Mouse (Mus musculus) lung, postnatal 0 days (tissue): ENCODE results near the gene Gnat3. TPM values are rescaled to one million over a fixed set of nuclear protein-coding genes. Genes with fewer than 3 reads are reported as not detected.

Experiments
- ATAC-seq: fragments of 200-750 bp; cut with Nextera tagmentation; 2 replicates; pipeline ENCODE4 v1.8.0; 2017; ENCODE audit warnings: moderate library complexity
- DNase-seq: peaks from one replicate; pipeline ENCODE4 v3.0.0-alpha.2; 2016; ENCODE audit warnings: low spot score
- H3K27ac ChIP-seq: fragments of 300-500 bp; sonication (generic); 2 replicates; pipeline ENCODE4 v1.5.1; 2014; ENCODE audit warnings: antibody characterized with exemption, mild to moderate bottlenecking, low read length, mixed read lengths
- H3K27me3 ChIP-seq: fragments of 300-500 bp; sonication (generic); replicated peaks from 2 replicates; pipeline ENCODE4 v1.6.1; 2014; ENCODE audit warnings: low read length, mixed read lengths; ENCODE audit not compliant: insufficient read depth
- H3K36me3 ChIP-seq: fragments of 300-500 bp; sonication (generic); 2 replicates; pipeline ENCODE4 v1.6.1; 2014; ENCODE audit warnings: low read length, mixed read lengths; ENCODE audit not compliant: insufficient read depth
- H3K4me1 ChIP-seq: fragments of 300-500 bp; sonication (generic); 2 replicates; pipeline ENCODE4 v1.6.1; 2014; ENCODE audit warnings: antibody characterized with exemption, low read depth, low read length, mixed read lengths; ENCODE audit not compliant: insufficient read depth
- H3K4me2 ChIP-seq: fragments of 300-500 bp; sonication (generic); replicated peaks from 2 replicates; pipeline ENCODE4 v1.6.1; 2014; ENCODE audit warnings: low read depth, mild to moderate bottlenecking, low read length, moderate library complexity, mixed read lengths
- H3K4me3 ChIP-seq: fragments of 300-500 bp; sonication (generic); 2 replicates; pipeline ENCODE4 v1.5.1; 2014; ENCODE audit warnings: low read depth, low read length
- H3K9ac ChIP-seq: fragments of 300-500 bp; sonication (generic); replicated peaks from 2 replicates; pipeline ENCODE4 v1.6.1; 2014; ENCODE audit warnings: low read depth, mild to moderate bottlenecking
- H3K9me3 ChIP-seq: fragments of 300-500 bp; sonication (generic); 2 replicates; pipeline ENCODE4 v1.6.1; 2016; ENCODE audit warnings: low read length, mixed read lengths
- CTCF ChIP-seq: IDR thresholded peaks from 2 replicates; pipeline ENCODE4 v1.5.1; 2016; ENCODE audit warnings: antibody characterized with exemption, mild to moderate bottlenecking
- EP300 ChIP-seq: IDR thresholded peaks from 2 replicates; pipeline ENCODE4 v1.6.1; 2016; ENCODE audit warnings: antibody characterized with exemption, mild to moderate bottlenecking, control low read depth
- WGBS: fragments of 180-500 bp; shearing (Covaris S2); extraction: QIAGEN DNeasy Blood & Tissue Kit; methylation state at CpG from one replicate; pipeline ENCODE4 v1.1.7; 2014; 5-methylcytosine and 5-hydroxymethylcytosine counted together
- polyA plus RNA-seq: library from polyadenylated mRNA; unstranded; fragments of >200 nt; fragmentation: Nextera tagmentation; extraction: Ambion mirVana; gene quantifications from 2 replicates; pipeline ENCODE4 v1.2.1, GENCODE M21; 2015

Gene Gnat3
- polyA plus RNA-seq, 1 experiment from 2014 or later = 0.19 TPM

DNA sequence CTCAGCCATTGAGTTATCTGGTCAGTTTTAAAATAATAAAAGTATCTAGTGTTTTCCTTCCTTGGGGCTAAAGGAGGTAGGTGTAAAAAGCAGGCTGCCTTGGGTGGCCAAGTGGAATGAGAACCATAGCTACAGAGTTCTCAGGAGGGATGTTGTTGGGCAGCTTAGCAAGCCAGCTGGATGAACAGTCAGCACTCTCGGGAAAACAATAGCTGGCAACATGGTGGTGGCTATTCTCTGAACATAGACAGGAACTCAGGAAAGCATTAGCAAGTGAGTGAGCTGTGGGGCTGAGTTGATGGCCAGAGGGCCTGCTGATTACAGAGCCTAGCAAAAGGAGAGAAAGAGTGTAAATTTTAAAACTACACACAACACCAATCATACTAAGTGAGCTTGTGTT, 27.8 kb upstream of the Gnat3 start:
- 50% methylated on average over 1 of the region's 1 CpGs for WGBS
- ATAC-seq = no peak
- no peaks in the 10 kb centered on the region for H3K27me3 ChIP-seq
- H3K4me3 ChIP-seq = no peak overlapping the region
- no peak for DNase-seq
- H3K36me3 ChIP-seq = no peaks in the 10 kb centered on the region
- no peaks in the 10 kb centered on the region for H3K9me3 ChIP-seq
- no peak overlapping the region for H3K27ac ChIP-seq
- no peak overlapping the region for H3K9ac ChIP-seq
- no peaks in the 10 kb centered on the region for H3K4me1 ChIP-seq
- H3K4me2 ChIP-seq = no peak overlapping the region
- TF ChIP-seq EP300 (no peak), CTCF (no peak)

DNA sequence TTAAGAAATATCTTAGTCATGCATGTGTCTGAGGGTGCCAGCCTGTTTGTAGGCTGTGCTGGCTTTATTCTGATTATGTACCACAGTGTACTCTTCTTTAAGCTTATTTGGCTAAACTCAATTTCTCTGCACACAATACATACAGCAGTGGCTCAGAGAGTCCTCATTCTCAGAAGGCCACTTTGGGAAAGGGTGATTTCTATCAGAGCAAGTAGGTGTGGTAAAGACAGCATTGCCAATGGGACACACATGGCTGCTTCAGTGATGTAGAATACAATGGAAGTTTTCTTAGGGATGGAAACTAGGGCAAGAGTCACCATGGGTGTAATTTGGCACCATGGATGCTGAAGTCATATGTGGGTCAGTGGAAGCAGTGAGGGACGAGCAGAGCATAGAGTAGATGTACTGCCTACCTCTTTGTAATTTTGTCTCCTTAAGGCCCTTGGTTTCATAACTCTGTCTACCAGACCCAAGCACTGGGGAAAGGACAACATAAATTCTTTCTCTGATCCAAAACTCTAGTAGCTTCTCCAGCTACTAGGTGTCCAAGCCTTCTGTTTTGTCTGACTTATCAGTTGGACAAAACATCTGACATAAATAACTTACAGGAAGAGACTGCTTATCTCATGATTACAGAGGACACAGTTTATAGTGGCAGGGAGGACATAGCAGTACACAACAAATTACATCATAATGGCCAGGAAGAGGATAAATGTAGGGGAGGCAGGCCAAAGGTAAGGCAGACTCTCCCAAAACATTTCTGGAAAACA, 24.0 kb upstream of the Gnat3 start:
- H3K36me3 ChIP-seq = no peaks in the 10 kb centered on the region
- WGBS = 45% methylated on average over 1 of the region's 1 CpGs
- no peaks in the 10 kb centered on the region for H3K27me3 ChIP-seq
- peak; percentile 92 for ATAC-seq
- no peak overlapping the region for H3K9ac ChIP-seq
- no peak overlapping the region for H3K4me3 ChIP-seq
- no peak overlapping the region for H3K4me2 ChIP-seq
- H3K4me1 ChIP-seq = no peaks in the 10 kb centered on the region
- H3K9me3 ChIP-seq = no peaks in the 10 kb centered on the region
- peak; percentile 59 for DNase-seq
- TF ChIP-seq EP300 (peak; percentile 99), CTCF (no peak)
- peak overlapping the region; percentile 60 for H3K27ac ChIP-seq

DNA sequence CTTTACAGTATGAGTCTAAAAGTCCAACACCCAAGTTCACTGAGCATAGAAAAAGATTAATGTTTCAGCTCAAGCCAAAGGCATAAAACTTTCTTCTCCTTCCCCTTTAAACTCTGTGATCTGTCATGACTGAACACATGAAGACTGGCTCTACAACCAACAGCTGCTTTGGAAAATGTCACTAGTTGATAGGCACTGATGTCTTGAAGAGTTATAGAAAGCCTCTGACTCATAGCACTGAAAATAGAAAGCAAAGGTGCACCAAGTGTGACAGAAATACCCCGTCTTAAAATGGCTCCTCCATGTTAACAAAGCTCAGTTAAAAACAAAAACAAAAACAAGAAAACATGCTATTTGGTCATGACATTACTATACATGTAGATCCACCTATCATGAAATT, 5.9 kb upstream of the Gnat3 start:
- H3K27ac ChIP-seq = no peak overlapping the region
- H3K27me3 ChIP-seq = no peaks in the 10 kb centered on the region
- no peaks in the 10 kb centered on the region for H3K4me1 ChIP-seq
- TF ChIP-seq CTCF = no peak
- no peak for TF ChIP-seq EP300
- no peaks in the 10 kb centered on the region for H3K36me3 ChIP-seq
- no peaks in the 10 kb centered on the region for H3K9me3 ChIP-seq
- DNase-seq = no peak
- ATAC-seq = no peak
- no peak overlapping the region for H3K4me2 ChIP-seq
- H3K9ac ChIP-seq = no peak overlapping the region
- WGBS = 79% methylated on average over 1 of the region's 1 CpGs
- H3K4me3 ChIP-seq = no peak overlapping the region

DNA sequence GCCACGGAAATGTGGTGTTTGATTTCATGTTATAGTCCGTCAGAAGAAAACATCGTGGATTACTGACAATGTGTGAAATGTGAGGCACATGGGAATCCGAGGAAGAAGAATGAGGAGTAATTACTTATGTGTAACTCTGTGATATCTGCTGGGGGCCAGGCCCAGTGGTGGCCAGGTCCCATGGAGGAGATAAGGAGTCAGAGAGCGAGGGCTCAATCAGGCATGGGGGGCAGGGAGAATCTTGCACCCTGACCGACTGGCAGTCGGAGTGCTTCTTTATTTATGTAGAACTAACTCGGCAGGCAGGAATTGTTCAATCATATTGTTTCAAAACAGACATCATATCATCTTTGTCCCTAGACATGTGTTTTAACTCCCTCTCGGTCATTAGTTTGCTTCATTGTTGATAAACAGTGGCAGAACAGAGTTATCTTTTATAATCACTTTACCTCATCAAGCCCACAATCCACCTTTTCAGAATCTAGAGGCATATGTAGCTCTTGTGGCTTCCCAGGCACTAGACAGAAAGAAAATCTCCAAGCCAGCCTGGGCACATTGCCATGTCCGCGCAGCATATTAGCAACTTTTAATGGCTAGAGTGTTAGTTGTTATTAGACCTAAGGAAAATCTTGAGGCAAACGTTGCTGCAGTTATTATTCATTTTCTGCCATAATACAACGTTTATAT, 7.5 kb downstream of the Gnat3 start:
- Histone ChIP-seq H3K4me2 (no peak overlapping the region), H3K27ac (no peak overlapping the region)

DNA sequence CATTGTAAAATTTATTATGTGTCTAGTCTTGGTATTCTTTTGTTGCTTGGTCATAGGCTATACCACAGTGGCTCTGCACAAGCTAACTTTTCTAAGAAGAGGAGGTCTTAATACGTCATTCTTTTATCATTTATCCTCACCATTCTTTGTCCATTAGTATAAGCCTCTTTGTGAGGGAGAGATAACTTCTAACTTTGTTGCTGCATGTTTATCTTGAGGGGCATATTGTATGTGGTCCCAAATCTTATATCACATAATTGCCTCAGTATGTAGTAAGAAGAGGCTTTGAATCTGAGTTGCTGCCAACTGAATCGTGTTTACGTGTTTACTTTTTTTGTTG, 8.0 kb downstream of the Gnat3 start:
- H3K27me3 ChIP-seq = no peaks in the 10 kb centered on the region
- H3K4me2 ChIP-seq = no peak overlapping the region
- ATAC-seq = no peak
- no peak overlapping the region for H3K4me3 ChIP-seq
- WGBS = 77% methylated on average over 3 of the region's 3 CpGs
- H3K36me3 ChIP-seq = no peaks in the 10 kb centered on the region
- H3K9ac ChIP-seq = no peak overlapping the region
- H3K4me1 ChIP-seq = no peaks in the 10 kb centered on the region
- H3K27ac ChIP-seq = no peak overlapping the region
- TF ChIP-seq CTCF = no peak
- TF ChIP-seq EP300 = no peak
- no peak for DNase-seq
- no peaks in the 10 kb centered on the region for H3K9me3 ChIP-seq

More for the DNA sequence above, 7.5 kb downstream of the Gnat3 start:
- ATAC-seq (no peak), DNase-seq (peak; percentile 33)
- no peak overlapping the region for H3K4me3 ChIP-seq
- no peaks in the 10 kb centered on the region for H3K27me3 ChIP-seq
- 47% methylated on average over 13 of the region's 13 CpGs for WGBS
- H3K9ac ChIP-seq = no peak overlapping the region
- no peaks in the 10 kb centered on the region for H3K9me3 ChIP-seq
- TF ChIP-seq CTCF (no peak), EP300 (peak; percentile 16; the same call in 1 of the 2 replicates)
- H3K36me3 ChIP-seq = no peaks in the 10 kb centered on the region
- H3K4me1 ChIP-seq = no peaks in the 10 kb centered on the region

DNA sequence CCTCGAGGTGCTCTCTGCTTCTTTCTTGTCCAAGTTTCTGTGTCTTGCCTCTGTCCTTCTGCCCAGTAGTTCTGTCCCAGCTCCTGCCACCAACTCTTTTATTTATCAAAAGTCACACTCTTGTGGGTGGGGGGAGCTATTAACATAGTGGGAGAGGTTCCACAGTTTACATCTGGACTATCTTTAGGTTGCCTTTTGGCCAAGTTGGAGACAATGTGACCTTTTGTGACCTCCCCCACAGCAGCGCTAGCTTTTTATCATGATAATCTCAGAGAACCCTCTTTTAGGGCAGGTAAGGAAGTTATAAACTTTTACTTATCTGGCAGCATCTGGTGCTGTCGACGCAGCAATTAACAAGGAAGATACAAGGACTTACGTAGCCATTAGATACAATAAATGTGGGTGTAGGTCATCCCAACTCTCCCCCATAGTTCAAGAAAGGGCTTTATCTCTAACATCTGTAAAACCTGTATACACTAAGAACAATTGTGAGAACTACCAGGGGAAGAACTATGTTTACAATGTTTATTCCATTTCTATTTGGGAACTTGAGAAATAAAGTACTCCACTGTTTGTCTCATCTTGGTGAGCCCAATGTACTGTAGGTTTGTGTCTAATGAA, 18.3 kb downstream of the Gnat3 start:
- no peak overlapping the region for H3K4me2 ChIP-seq
- DNase-seq = peak; percentile 66
- no peaks in the 10 kb centered on the region; the same call in 1 of the 2 replicates for H3K4me1 ChIP-seq
- H3K4me3 ChIP-seq = no peak overlapping the region
- TF ChIP-seq EP300 (peak; percentile 99), CTCF (no peak)
- 0 out of 2 replicates have a peak overlapping the region, but pooled peaks have one; percentile 34 for H3K27ac ChIP-seq
- H3K36me3 ChIP-seq = no peaks in the 10 kb centered on the region
- WGBS = 55% methylated on average over 5 of the region's 5 CpGs
- H3K27me3 ChIP-seq = no peaks in the 10 kb centered on the region
- no peaks in the 10 kb centered on the region for H3K9me3 ChIP-seq
- no peak overlapping the region for H3K9ac ChIP-seq
- peak; percentile 91 for ATAC-seq
